Mouse (Mus musculus): Measurements from ENCODE around the gene Zbtb4.

Gene Zbtb4

GRCm38 (mm10) chr11:69833554-69833953 is 67.8 kb downstream of the Zbtb4 start:
- intact Hi-C loops (cut with DNase I): no loop called here
